Comparison of ENCODE assay signal across 8 mouse cellular contexts in genomic region chr10:95142844-95143435, GRCm38 (mm10).
DNase-seq lines count a peak whose midpoint lies in the region; ATAC-seq and TF ChIP-seq lines count a peak whose summit lies in the region.

No protein-coding gene starts in this region.

- H3K27ac ChIP-seq in cerebellum, adult 2 months (ENCODE audit: insufficient read depth, low read length): no peak overlapping the region

- H3K27me3 ChIP-seq in cerebellum, adult 2 months (ENCODE audit: control insufficient read depth, insufficient read depth, low read length): no peaks in the 10 kb centered on the region

- no peak for TF ChIP-seq POLR2A in cerebellum, adult 2 months (IDR thresholded peaks at IDR 0.05; ENCODE audit: borderline replicate concordance, insufficient read depth, low read length)
- TF ChIP-seq POLR2A in lung, adult 2 months (IDR thresholded peaks at IDR 0.05; ENCODE audit: borderline replicate concordance, extremely low read depth, low read depth, low read length): no peak

- peaks cover 12% of the 10 kb centered on the region; the same call in 1 of the 2 replicates for H3K4me1 ChIP-seq in cerebellum, adult 2 months (ENCODE audit: control insufficient read depth, insufficient read depth, low read length)
- peaks cover 23% of the 10 kb centered on the region for H3K4me1 ChIP-seq in lung, adult 2 months (ENCODE audit: control insufficient read depth, insufficient read depth, low read length)

- no peak for TF ChIP-seq CTCF in cerebellum, adult 2 months (IDR thresholded peaks at IDR 0.05; ENCODE audit: borderline replicate concordance, insufficient read depth, low read depth, low read length)
- no peak for TF ChIP-seq CTCF in lung, adult 2 months (IDR thresholded peaks at IDR 0.05; ENCODE audit: insufficient read depth, low read length)

- ATAC-seq in monocyte, adult 5-6 weeks (replicated peaks; ENCODE audit: insufficient number of reproducible peaks, low FRiP score, low TSS enrichment, poor library complexity, severe bottlenecking): no peak

- peak overlapping the region; percentile 29 for H3K4me3 ChIP-seq in cerebellum, adult 2 months (replicated peaks; ENCODE audit: insufficient read depth, low read depth, low read length)
- no peak overlapping the region for H3K4me3 ChIP-seq in lung, adult 2 months (replicated peaks; ENCODE audit: extremely low read depth, low read depth, low read length)

- peak; percentile 20 for DNase-seq in CD4-positive, CD25-positive, alpha-beta regulatory T cell, adult 2 months (ENCODE audit: low read depth, low spot score)
- peak; percentile 78 to 80 for DNase-seq in cerebellum, adult 2 months
- peak; percentile 44 to 51 for DNase-seq in frontal cortex, postnatal 10 days (ENCODE audit: low spot score in 2 of 2)
- DNase-seq in heart, postnatal 4 days: peak; percentile 85
- peak; percentile 19 to 47 for DNase-seq in layer of hippocampus, adult 18-20 months (ENCODE audit: low spot score in 2 of 2)
- peak; percentile 55 for DNase-seq in lung, adult 2 months
- peak; percentile 50 for DNase-seq in ovary, postnatal 10 days (ENCODE audit: low spot score)

- 3% methylated on average over 11 of the region's 11 CpGs for WGBS in cerebellum, adult 2 months
- 8% methylated on average over 11 of the region's 11 CpGs for WGBS in lung, adult 2 months

Comparison
In these comparisons a context has a peak if more than half of its experiments do, and no peak if none do; other contexts are left out.
1. DNase-seq: peak in every context shown above with its lines; median percentile 85 in heart, postnatal 4 days; 79 in cerebellum, adult 2 months; 55 in lung, adult 2 months; 50 in ovary, postnatal 10 days; 48 in frontal cortex, postnatal 10 days; 33 in layer of hippocampus, adult 18-20 months; 20 in CD4-positive, CD25-positive, alpha-beta regulatory T cell, adult 2 months.